Mouse (Mus musculus): ENCODE measurements around the gene Msantd2. TPM values are rescaled to one million over a fixed set of nuclear protein-coding genes. Genes with fewer than 3 reads are reported as not detected.

Msantd2 gene
- total RNA-seq, 2 experiments from 2014 or later, result 4.1 to 6.4 TPM

GRCm38 (mm10) chr9:37539170-37540025 is 50.3 kb downstream of the Msantd2 start, which contains the start of gene Vsig2:
Gene Vsig2 (plus strand): TSS chr9:37539255.
- no peak for DNase-seq
- intact Hi-C loops (cut with DNase I; ENCODE audit: low total_unique reads), result loop anchor here (5.0 kb wide), 1 partner anchor 77 kb away; no protein-coding TSS in a partner anchor

- intact Hi-C loops (cut with DNase I; ENCODE audit: low total_unique reads), result loop anchor here (5.0 kb wide), 1 partner anchor 78 kb away; no protein-coding TSS in a partner anchor
- DNase-seq, result no peak
Measured at GRCm38 (mm10) chr9:37540226-37540625, 51.1 kb downstream of the Msantd2 start.

GRCm38 (mm10) chr9:37540701-37541575 is 51.8 kb downstream of the Msantd2 start:
- intact Hi-C loops (cut with DNase I; ENCODE audit: low total_unique reads), result loop anchor here (5.0 kb wide), 1 partner anchor 79 kb away; no protein-coding TSS in a partner anchor
- DNase-seq, result no peak

GRCm38 (mm10) chr9:37541851-37542642 is 52.9 kb downstream of the Msantd2 start:
- DNase-seq, result no peak
- intact Hi-C loops (cut with DNase I; ENCODE audit: low total_unique reads), result loop anchor here (5.0 kb wide), 1 partner anchor 80 kb away; no protein-coding TSS in a partner anchor

GRCm38 (mm10) chr9:37543869-37544440 is 54.8 kb downstream of the Msantd2 start:
- intact Hi-C loops (cut with DNase I; ENCODE audit: low total_unique reads), result loop anchor here (5.0 kb wide), 1 partner anchor 82 kb away; no protein-coding TSS in a partner anchor
- DNase-seq, result no peak

DNA sequence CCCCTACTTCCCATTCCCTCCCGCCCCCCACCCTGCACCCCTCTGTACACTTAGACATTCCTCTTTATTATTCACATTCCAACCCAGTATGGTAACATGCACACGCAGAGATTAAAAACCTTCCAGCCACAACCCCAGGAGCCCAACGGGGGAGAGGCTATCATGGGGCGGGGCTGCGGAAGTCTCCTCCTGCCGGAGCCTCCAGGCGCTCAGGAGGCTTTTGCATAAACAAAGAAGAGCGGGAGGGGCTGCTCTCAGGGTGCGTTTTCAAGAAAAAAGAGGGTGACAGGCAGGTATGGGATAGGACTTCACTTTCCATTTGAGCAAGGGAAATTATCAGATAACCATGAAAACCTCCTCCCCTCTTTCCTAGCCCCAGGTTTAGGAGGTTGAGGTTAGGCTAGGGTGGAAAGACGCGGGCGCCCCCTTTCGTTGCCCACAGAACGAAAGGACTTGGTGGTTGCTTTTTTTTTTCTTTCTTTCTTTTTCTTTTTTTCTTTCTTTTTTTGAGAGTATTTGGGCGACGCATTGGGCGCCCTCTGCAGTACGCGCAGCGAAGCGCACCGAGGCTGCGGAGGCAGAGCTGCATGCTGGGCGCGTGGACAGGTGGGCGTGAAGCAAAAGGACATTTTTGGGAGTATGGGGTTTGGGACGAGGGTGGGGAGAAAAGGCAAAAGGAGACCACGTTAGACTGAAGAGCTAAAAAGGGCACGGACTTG is 55.5 kb downstream of the Msantd2 start:
- DNase-seq, result peak; percentile 59
- intact Hi-C loops (cut with DNase I; ENCODE audit: low total_unique reads), result loop anchor here (5.0 kb wide), 1 partner anchor 82 kb away; no protein-coding TSS in a partner anchor

GRCm38 (mm10) chr9:37545166-37545610 is 56.1 kb downstream of the Msantd2 start:
- DNase-seq, result no peak
- intact Hi-C loops (cut with DNase I; ENCODE audit: low total_unique reads), result no loop called here

DNA sequence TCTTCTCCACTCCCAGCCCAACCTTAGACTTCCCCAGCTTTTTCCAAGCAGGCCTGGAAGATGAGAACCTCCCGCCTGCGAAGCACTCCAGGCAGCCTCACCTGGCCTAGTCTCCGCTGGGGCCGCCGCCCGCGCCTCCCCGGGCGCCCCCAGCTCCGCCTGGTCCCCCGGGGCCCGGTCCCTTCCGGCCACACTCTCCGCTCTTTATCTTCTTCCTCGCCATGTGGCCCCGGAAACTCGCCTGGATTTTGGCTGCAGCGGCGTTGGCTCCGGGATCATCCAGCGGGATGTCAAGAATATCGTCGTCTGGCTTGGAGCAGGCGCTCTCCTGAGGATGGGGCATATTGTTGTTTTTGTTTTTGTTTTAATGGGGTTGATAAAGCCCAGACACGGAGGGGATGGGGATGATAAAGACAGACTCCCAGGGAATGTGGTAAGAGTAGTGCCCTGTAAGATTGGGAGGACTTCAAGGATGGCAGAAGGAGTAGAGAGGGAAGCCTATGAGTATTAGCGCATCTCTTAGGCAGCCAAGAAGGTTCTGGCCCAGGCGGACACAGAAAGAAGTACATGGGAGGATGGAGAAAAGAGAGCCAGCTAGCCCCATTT is 56.8 kb downstream of the Msantd2 start:
- intact Hi-C loops (cut with DNase I; ENCODE audit: low total_unique reads), result no loop called here
- no peak for DNase-seq

DNA sequence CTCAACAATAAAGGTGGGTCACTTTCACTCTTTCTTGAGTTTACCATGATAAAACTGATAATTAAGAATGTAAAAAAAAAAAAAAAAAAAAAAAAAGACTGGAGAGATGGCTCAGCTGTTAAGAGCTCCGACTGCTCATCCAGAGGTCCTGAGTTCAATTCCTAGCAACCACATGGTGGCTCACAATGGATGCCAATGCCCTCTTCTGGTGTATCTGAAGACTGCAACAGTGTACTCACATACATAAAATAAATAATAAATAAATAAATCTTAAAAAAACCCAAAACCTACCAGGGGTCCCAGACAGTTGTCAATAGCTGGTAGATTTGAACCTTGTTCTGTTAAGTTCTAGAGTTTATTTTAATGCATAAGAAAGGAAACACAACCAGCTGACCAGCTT is 57.8 kb downstream of the Msantd2 start:
- no peak for DNase-seq
- intact Hi-C loops (cut with DNase I; ENCODE audit: low total_unique reads), result no loop called here

DNA sequence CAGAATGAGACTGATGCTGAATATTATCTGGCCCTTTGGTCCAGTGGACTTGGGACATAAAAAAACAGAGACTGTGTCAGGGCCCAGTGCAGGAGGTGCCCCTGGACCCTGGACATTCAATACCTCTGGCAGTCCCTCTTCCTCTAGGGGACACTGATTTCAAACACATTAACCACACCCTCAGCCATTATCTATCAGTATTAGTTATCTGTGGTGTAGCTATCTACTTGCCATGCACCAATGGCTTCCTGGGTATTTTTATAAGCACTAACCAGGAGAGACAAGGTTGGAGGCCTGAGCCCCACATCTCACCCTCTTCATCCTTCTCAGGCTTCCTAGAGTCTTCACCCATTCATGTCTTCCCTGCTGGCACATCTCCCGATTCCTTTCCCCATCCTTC is 61.3 kb downstream of the Msantd2 start:
- intact Hi-C loops (cut with DNase I; ENCODE audit: low total_unique reads), result no loop called here
- DNase-seq, result no peak

- intact Hi-C loops (cut with DNase I; ENCODE audit: low total_unique reads), result no loop called here
- DNase-seq, result no peak
Measured at GRCm38 (mm10) chr9:37551751-37552531, 62.8 kb downstream of the Msantd2 start.

GRCm38 (mm10) chr9:37552536-37553293 is 63.6 kb downstream of the Msantd2 start, which contains the start of gene Nrgn:
Gene Nrgn (minus strand): TSS chr9:37552904.
- peak; percentile 77 for DNase-seq
- intact Hi-C loops (cut with DNase I; ENCODE audit: low total_unique reads), result no loop called here

- intact Hi-C loops (cut with DNase I; ENCODE audit: low total_unique reads), result no loop called here
- no peak for DNase-seq
Measured at GRCm38 (mm10) chr9:37554279-37554678, 65.2 kb downstream of the Msantd2 start.

DNA sequence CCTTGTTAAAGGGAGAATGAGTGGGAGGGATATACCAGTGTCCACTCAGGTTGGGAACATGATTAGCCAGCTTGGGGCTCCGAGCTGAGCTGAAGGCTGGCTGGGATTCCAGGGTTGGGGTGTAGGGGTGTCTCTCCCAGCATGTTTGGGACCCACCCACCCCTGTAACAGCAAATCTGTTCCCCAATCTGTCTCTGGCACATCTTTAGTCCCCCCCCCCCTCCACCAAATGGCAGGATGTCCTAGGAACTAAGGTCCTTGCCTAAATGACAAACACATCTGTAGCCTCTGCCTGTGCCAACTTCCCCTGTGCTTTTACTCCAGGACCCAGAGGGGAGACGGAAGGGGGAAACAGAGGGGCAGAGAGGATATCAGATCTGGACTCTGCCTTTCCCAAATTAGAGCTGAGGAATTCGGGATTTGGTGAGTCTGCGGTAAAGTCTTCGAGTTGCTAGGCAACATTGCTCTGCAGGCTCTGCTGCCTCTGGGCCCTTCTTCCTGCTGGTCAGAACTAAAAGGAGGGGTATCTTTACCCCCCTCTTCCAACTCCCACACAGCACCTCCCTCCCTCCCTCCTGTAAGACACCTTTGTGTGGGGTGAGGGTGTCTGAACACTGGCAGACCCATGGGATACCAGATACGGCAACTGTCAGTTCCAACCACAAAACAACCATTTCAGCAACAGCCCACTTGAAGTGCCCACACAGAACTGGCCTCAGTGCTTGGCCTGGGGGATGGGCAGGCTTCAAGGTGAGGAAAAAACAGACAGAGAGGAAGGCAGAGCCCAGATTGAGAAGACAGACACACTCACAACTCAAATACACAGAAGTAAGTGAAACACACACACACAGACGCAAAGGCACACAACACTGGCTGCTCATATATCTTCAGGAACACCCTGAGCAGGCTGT is 66.0 kb downstream of the Msantd2 start, which contains the start of gene Siae:
Gene Siae (plus strand): TSS at position 861 of the 911 bp plus-strand sequence.
- intact Hi-C loops (cut with DNase I; ENCODE audit: low total_unique reads), result no loop called here
- no peak for DNase-seq

- intact Hi-C loops (cut with DNase I; ENCODE audit: low total_unique reads), result no loop called here
- no peak for DNase-seq
Measured at GRCm38 (mm10) chr9:37556366-37556765, 67.2 kb downstream of the Msantd2 start.

Measured in gastrocnemius, postnatal 14 days (tissue).